Mouse (Mus musculus) embryo, embryonic 9.5 days (tissue): ENCODE measurements around the gene Rabgap1l.

Experiments used
- DNase-seq: peaks from one replicate; pipeline ENCODE4 v3.0.0-alpha.2; 2017; ENCODE audit errors: extremely low spot score

Gene Rabgap1l

GRCm38 (mm10) chr1:160792686-160793355 lies at the start of gene Rabgap1l:
Gene Rabgap1l (minus strand): TSS chr1:160793211.
- DNase-seq: peak; percentile 89

GRCm38 (mm10) chr1:160842567-160842966 lies 49.6 kb upstream of the Rabgap1l start:
- no peak for DNase-seq

- no peak for DNase-seq
Observed at GRCm38 (mm10) chr1:160840618-160841017, 47.6 kb upstream of the Rabgap1l start.

- DNase-seq: no peak
Observed at GRCm38 (mm10) chr1:160839095-160839494, 46.1 kb upstream of the Rabgap1l start.

GRCm38 (mm10) chr1:160834446-160834845 lies 41.4 kb upstream of the Rabgap1l start:
- no peak for DNase-seq

- no peak for DNase-seq
Observed at GRCm38 (mm10) chr1:160832267-160833021, 39.4 kb upstream of the Rabgap1l start.

GRCm38 (mm10) chr1:160830608-160831498 lies 37.8 kb upstream of the Rabgap1l start:
- DNase-seq: no peak

GRCm38 (mm10) chr1:160825441-160825856 lies 32.4 kb upstream of the Rabgap1l start:
- no peak for DNase-seq

GRCm38 (mm10) chr1:160823638-160824037 lies 30.6 kb upstream of the Rabgap1l start:
- DNase-seq: no peak

GRCm38 (mm10) chr1:160814198-160814597 lies 21.2 kb upstream of the Rabgap1l start:
- no peak for DNase-seq

GRCm38 (mm10) chr1:160812428-160812827 lies 19.4 kb upstream of the Rabgap1l start:
- no peak for DNase-seq

GRCm38 (mm10) chr1:160811930-160812329 lies 18.9 kb upstream of the Rabgap1l start:
- DNase-seq: no peak

- no peak for DNase-seq
Observed at GRCm38 (mm10) chr1:160805268-160805667, 12.3 kb upstream of the Rabgap1l start.

- DNase-seq: no peak
Observed at GRCm38 (mm10) chr1:160799972-160800371, 7.0 kb upstream of the Rabgap1l start.

- no peak for DNase-seq
Observed at GRCm38 (mm10) chr1:160795016-160795415, 2.0 kb upstream of the Rabgap1l start.

GRCm38 (mm10) chr1:160793791-160794757 lies 1.1 kb upstream of the Rabgap1l start:
- no peak for DNase-seq

GRCm38 (mm10) chr1:160792156-160792685 lies 790 bp downstream of the Rabgap1l start:
- DNase-seq: peak; percentile 45

GRCm38 (mm10) chr1:160791381-160792155 lies 1.4 kb downstream of the Rabgap1l start:
- peak; percentile 41 for DNase-seq

- no peak for DNase-seq
Observed at GRCm38 (mm10) chr1:160790630-160791029, 2.4 kb downstream of the Rabgap1l start.

- no peak for DNase-seq
Observed at GRCm38 (mm10) chr1:160789876-160790275, 3.1 kb downstream of the Rabgap1l start.
